Mouse (Mus musculus): ENCODE measurements around the gene Rps27. TPM values are rescaled to one million over a fixed set of nuclear protein-coding genes. Genes with fewer than 3 reads are reported as not detected.

Gene Rps27
- total and polyA plus RNA-seq, 3 experiments: 2,476 to 6,504 TPM; not detected in 1

DNA sequence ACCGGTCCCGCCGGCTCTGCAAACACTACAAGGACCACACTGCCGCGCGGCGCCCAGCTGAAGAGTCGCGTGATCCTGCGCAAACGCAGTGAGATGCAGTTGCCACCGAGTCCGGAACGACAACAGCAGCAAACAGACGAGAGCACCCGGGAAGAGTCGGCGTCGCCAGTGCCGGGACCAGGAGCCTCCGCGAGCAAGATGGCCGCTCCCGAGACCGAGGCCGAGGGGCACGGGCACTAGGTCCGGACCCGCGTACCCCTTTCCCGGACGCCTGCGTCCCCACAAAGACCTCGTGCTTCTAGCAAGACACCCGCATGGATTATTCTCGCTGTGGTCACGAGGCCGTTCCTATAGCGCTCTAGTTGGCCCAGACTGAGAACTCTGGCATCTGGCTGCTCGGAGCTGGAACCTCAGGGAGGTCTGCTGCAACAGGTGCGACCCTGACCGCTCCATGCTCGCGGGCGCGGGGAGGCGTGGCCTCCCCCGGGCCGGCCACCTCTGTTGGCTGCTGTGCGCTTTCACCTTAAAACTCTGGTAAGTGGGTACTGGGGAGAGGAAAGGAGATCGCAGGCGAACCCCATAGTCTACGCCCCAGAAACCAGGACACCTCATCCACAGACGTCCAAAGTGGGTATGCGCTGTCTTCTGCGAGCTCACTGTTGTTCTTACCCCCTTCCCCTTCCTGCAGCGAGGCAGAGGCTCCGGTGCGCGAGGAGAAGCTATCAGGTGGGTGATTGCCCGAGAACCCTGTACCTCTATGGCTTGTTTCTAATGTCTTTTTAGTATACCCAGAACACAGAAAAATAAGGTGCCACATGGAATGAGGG, 18.3 kb upstream of the Rps27 start, which contains the start of gene Jtb (continued):
- TF ChIP-seq ZMIZ1 (IDR thresholded peaks at IDR 0.05; ENCODE audit: low read depth, low read length) (peak; percentile 98), CHD1 (IDR thresholded peaks at IDR 0.05; ENCODE audit: low read depth, low read length) (no peak), MAZ (IDR thresholded peaks at IDR 0.05; ENCODE audit: low read depth, low read length) (0 out of 2 replicates have a peak, but pooled peaks have one; percentile 13), TAL1 (IDR thresholded peaks at IDR 0.05; ENCODE audit: low read length) (no peak), POLR2AphosphoS2 (IDR thresholded peaks at IDR 0.05; ENCODE audit: low read length) (peak; percentile 94; the same call in 1 of the 2 replicates)

GRCm38 (mm10) chr3:90231075-90231474, 17.6 kb upstream of the Rps27 start:
- peaks cover 7 to 10% of the 10 kb centered on the region in 2 experiments; a peak in 2 of 4 replicates for H3K4me1 ChIP-seq (ENCODE audit: control insufficient read depth in 1 of 2, insufficient read depth in 2 of 2, low read length in 2 of 2)
- H3K79me2 ChIP-seq (ENCODE audit: control insufficient read depth, insufficient read depth, low read length, poor library complexity): peaks cover 14% of the 10 kb centered on the region
- peaks cover 2 to 14% of the 10 kb centered on the region in 2 experiments; a peak in 3 of 4 replicates for H3K36me3 ChIP-seq (ENCODE audit: control insufficient read depth in 1 of 2, insufficient read depth in 2 of 2, low read length in 2 of 2)
- H3K9ac ChIP-seq (ENCODE audit: control insufficient read depth, low read depth, low read length, poor library complexity, severe bottlenecking): peak overlapping the region; percentile 83
- H3K4me3 ChIP-seq (ENCODE audit: control insufficient read depth in 1 of 2, insufficient read depth in 1 of 2, low read depth in 2 of 2, low read length in 2 of 2): peak overlapping the region; percentile 66 to 79
- TF ChIP-seq CHD2 (IDR thresholded peaks at IDR 0.05; ENCODE audit: low read length) (no peak), MAZ (IDR thresholded peaks at IDR 0.05; ENCODE audit: low read depth, low read length) (peak; percentile 69; the same call in 1 of the 2 replicates), EP300 (IDR thresholded peaks at IDR 0.05; ENCODE audit: low read depth in 1 of 2, low read length in 2 of 2) (peak; percentile 17 to 40; a peak in 1 of 4 replicates), CHD1 (IDR thresholded peaks at IDR 0.05; ENCODE audit: low read depth, low read length) (peak; percentile 77), MAFK (IDR thresholded peaks at IDR 0.05; ENCODE audit: borderline replicate concordance, low read depth, low read length) (0 out of 2 replicates have a peak, but pooled peaks have one; percentile 36)
- H3K9me3 ChIP-seq (replicated peaks; ENCODE audit: insufficient read depth, low read length): no peaks in the 10 kb centered on the region
- H3K27ac ChIP-seq (ENCODE audit: control insufficient read depth, low read depth, low read length): peak overlapping the region; percentile 46
- H3K27me3 ChIP-seq (ENCODE audit: control insufficient read depth in 1 of 2, insufficient read depth in 2 of 2, low read length in 2 of 2): no peaks in the 10 kb centered on the region
- DNase-seq (ENCODE audit: low read depth, low spot score): no peak

DNA sequence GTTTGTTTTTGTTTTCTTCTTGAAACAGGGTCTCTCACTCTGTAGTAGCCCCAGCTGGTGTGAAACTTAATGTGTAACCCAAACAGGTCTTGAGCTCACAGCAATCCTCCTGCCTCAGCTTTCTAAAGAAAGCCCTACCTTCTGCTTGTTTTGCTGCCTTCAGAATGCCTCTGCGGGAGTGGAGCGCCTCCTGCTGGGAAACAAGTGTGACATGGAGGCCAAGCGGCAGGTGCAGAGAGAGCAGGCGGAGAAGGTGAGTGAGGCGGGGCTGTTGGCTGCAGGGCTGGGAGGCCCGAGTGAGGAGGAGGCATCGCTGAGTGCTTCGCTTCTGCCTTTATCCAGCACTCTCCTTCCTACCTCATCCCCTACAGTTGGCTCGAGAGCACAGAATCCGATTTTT, 10.9 kb upstream of the Rps27 start:
- Histone ChIP-seq H3K9ac (ENCODE audit: control insufficient read depth, low read depth, low read length, poor library complexity, severe bottlenecking) (no peak overlapping the region), H3K9me3 (replicated peaks; ENCODE audit: insufficient read depth, low read length) (no peaks in the 10 kb centered on the region), H3K27me3 (ENCODE audit: control insufficient read depth in 1 of 2, insufficient read depth in 2 of 2, low read length in 2 of 2) (no peaks in the 10 kb centered on the region), H3K79me2 (ENCODE audit: control insufficient read depth, insufficient read depth, low read length, poor library complexity) (no peaks in the 10 kb centered on the region), H3K27ac (ENCODE audit: control insufficient read depth, low read depth, low read length) (no peak overlapping the region), H3K4me3 (ENCODE audit: control insufficient read depth in 1 of 2, insufficient read depth in 1 of 2, low read depth in 2 of 2, low read length in 2 of 2) (no peak overlapping the region), H3K4me1 (ENCODE audit: control insufficient read depth in 1 of 2, insufficient read depth in 2 of 2, low read length in 2 of 2) (peaks cover 21 to 22% of the 10 kb centered on the region in 2 experiments), H3K36me3 (ENCODE audit: control insufficient read depth in 1 of 2, insufficient read depth in 2 of 2, low read length in 2 of 2) (peaks cover 0 to 18% of the 10 kb centered on the region in 2 experiments; a peak in 2 of 4 replicates)
- TF ChIP-seq ZNF384 (IDR thresholded peaks at IDR 0.05; ENCODE audit: low read depth, low read length) (no peak), CTCF (IDR thresholded peaks at IDR 0.05 in 2 of 3, conservative IDR thresholded peaks at IDR 0.05 in 1 of 3; ENCODE audit: control insufficient read depth in 1 of 3, insufficient read depth in 1 of 3, low read depth in 2 of 3, low read length in 3 of 3, poor library complexity in 1 of 3, severe bottlenecking in 1 of 3) (peak in 2 of 3 experiments; percentile 13 to 38; a peak in 3 of 6 replicates)
- DNase-seq (ENCODE audit: low read depth, low spot score): no peak

Data from MEL (cell line).